Mouse (Mus musculus): ENCODE measurements at regions not wholly inside any gene's neighbourhood (a gene's known extent, or its start where the extent isn't known, plus 50 kb on each side); places are given as distances from the start of the nearest gene placed in this dataset.

GRCm38 (mm10) chr13:20039590-20039989, 50.8 kb upstream of the Elmo1 start:
- WGBS (ENCODE audit: insufficient replicate concordance) = 77% methylated on average over 7 of the region's 7 CpGs
- Histone ChIP-seq H3K4me2 (ENCODE audit: low read depth, low read length) (no peak overlapping the region), H3K36me3 (replicated peaks; ENCODE audit: insufficient read depth, low read length) (no peaks in the 10 kb centered on the region), H3K27me3 (ENCODE audit: insufficient read depth, low read length) (no peaks in the 10 kb centered on the region), H3K9me3 (ENCODE audit: low read length) (no peaks in the 10 kb centered on the region), H3K27ac (ENCODE audit: low read depth) (no peak overlapping the region), H3K9ac (replicated peaks) (no peak overlapping the region), H3K4me1 (ENCODE audit: insufficient read depth) (no peaks in the 10 kb centered on the region), H3K4me3 (ENCODE audit: low read depth, low read length) (no peak overlapping the region)
- DNase-seq (no peak), ATAC-seq (no peak)
- no peak for TF ChIP-seq EP300 (IDR thresholded peaks at IDR 0.05; ENCODE audit: low read depth)
- no peak for TF ChIP-seq CTCF (IDR thresholded peaks at IDR 0.05; ENCODE audit: low read depth)

GRCm38 (mm10) chr13:20038463-20038862, 51.9 kb upstream of the Elmo1 start:
- H3K27ac ChIP-seq (ENCODE audit: low read depth) = no peak overlapping the region
- H3K4me3 ChIP-seq (ENCODE audit: low read depth, low read length) = no peak overlapping the region
- no peaks in the 10 kb centered on the region for H3K27me3 ChIP-seq (ENCODE audit: insufficient read depth, low read length)
- H3K9me3 ChIP-seq (ENCODE audit: low read length) = no peaks in the 10 kb centered on the region
- TF ChIP-seq EP300 (IDR thresholded peaks at IDR 0.05; ENCODE audit: low read depth) (no peak), CTCF (IDR thresholded peaks at IDR 0.05; ENCODE audit: low read depth) (peak; percentile 70)
- DNase-seq (no peak), ATAC-seq (no peak)
- H3K9ac ChIP-seq (replicated peaks) = no peak overlapping the region
- H3K4me2 ChIP-seq (ENCODE audit: low read depth, low read length) = no peak overlapping the region
- no peaks in the 10 kb centered on the region for H3K36me3 ChIP-seq (replicated peaks; ENCODE audit: insufficient read depth, low read length)
- no peaks in the 10 kb centered on the region for H3K4me1 ChIP-seq (ENCODE audit: insufficient read depth)
- WGBS (ENCODE audit: insufficient replicate concordance) = 23% methylated on average over 11 of the region's 11 CpGs

GRCm38 (mm10) chr13:20037436-20037835, 53.0 kb upstream of the Elmo1 start:
- H3K9ac ChIP-seq (replicated peaks) = no peak overlapping the region
- no peaks in the 10 kb centered on the region for H3K27me3 ChIP-seq (ENCODE audit: insufficient read depth, low read length)
- no peak overlapping the region for H3K4me2 ChIP-seq (ENCODE audit: low read depth, low read length)
- TF ChIP-seq EP300 (IDR thresholded peaks at IDR 0.05; ENCODE audit: low read depth) (no peak), CTCF (IDR thresholded peaks at IDR 0.05; ENCODE audit: low read depth) (no peak)
- H3K4me3 ChIP-seq (ENCODE audit: low read depth, low read length) = no peak overlapping the region
- no peak overlapping the region for H3K27ac ChIP-seq (ENCODE audit: low read depth)
- DNase-seq = no peak
- H3K9me3 ChIP-seq (ENCODE audit: low read length) = no peaks in the 10 kb centered on the region
- H3K36me3 ChIP-seq (replicated peaks; ENCODE audit: insufficient read depth, low read length) = no peaks in the 10 kb centered on the region
- no peaks in the 10 kb centered on the region for H3K4me1 ChIP-seq (ENCODE audit: insufficient read depth)
- ATAC-seq = no peak
- 81% methylated on average over 7 of the region's 7 CpGs for WGBS (ENCODE audit: insufficient replicate concordance)

- no peak overlapping the region for H3K4me3 ChIP-seq (ENCODE audit: low read depth, low read length)
- H3K36me3 ChIP-seq (replicated peaks; ENCODE audit: insufficient read depth, low read length) = no peaks in the 10 kb centered on the region
- TF ChIP-seq EP300 (IDR thresholded peaks at IDR 0.05; ENCODE audit: low read depth) (no peak), CTCF (IDR thresholded peaks at IDR 0.05; ENCODE audit: low read depth) (no peak)
- no peak overlapping the region for H3K27ac ChIP-seq (ENCODE audit: low read depth)
- no peak overlapping the region for H3K9ac ChIP-seq (replicated peaks)
- no peaks in the 10 kb centered on the region for H3K4me1 ChIP-seq (ENCODE audit: insufficient read depth)
- H3K9me3 ChIP-seq (ENCODE audit: low read length) = no peaks in the 10 kb centered on the region
- ATAC-seq = no peak
- no peak for DNase-seq
- H3K27me3 ChIP-seq (ENCODE audit: insufficient read depth, low read length) = no peaks in the 10 kb centered on the region
- 77% methylated on average over 11 of the region's 11 CpGs for WGBS (ENCODE audit: insufficient replicate concordance)
- no peak overlapping the region for H3K4me2 ChIP-seq (ENCODE audit: low read depth, low read length)
These were observed 56.3 kb upstream of the Elmo1 start for GRCm38 (mm10) chr13:20033937-20034735.

- no peak overlapping the region for H3K4me3 ChIP-seq (ENCODE audit: low read depth, low read length)
- TF ChIP-seq CTCF (IDR thresholded peaks at IDR 0.05; ENCODE audit: low read depth) = no peak
- no peak for TF ChIP-seq EP300 (IDR thresholded peaks at IDR 0.05; ENCODE audit: low read depth)
- H3K36me3 ChIP-seq (replicated peaks; ENCODE audit: insufficient read depth, low read length) = no peaks in the 10 kb centered on the region
- DNase-seq (no peak), ATAC-seq (no peak)
- no peaks in the 10 kb centered on the region for H3K4me1 ChIP-seq (ENCODE audit: insufficient read depth)
- no peaks in the 10 kb centered on the region for H3K27me3 ChIP-seq (ENCODE audit: insufficient read depth, low read length)
- no peaks in the 10 kb centered on the region for H3K9me3 ChIP-seq (ENCODE audit: low read length)
- 63% methylated on average over 5 of the region's 5 CpGs for WGBS (ENCODE audit: insufficient replicate concordance)
- no peak overlapping the region for H3K9ac ChIP-seq (replicated peaks)
- H3K4me2 ChIP-seq (ENCODE audit: low read depth, low read length) = no peak overlapping the region
- no peak overlapping the region for H3K27ac ChIP-seq (ENCODE audit: low read depth)
These were observed 58.7 kb upstream of the Elmo1 start for GRCm38 (mm10) chr13:20031660-20032059.

GRCm38 (mm10) chr13:20031082-20031481, 59.3 kb upstream of the Elmo1 start:
- ATAC-seq = no peak
- Histone ChIP-seq H3K9ac (replicated peaks) (no peak overlapping the region), H3K4me1 (ENCODE audit: insufficient read depth) (no peaks in the 10 kb centered on the region), H3K9me3 (ENCODE audit: low read length) (no peaks in the 10 kb centered on the region), H3K4me2 (ENCODE audit: low read depth, low read length) (no peak overlapping the region), H3K4me3 (ENCODE audit: low read depth, low read length) (no peak overlapping the region), H3K27ac (ENCODE audit: low read depth) (no peak overlapping the region), H3K36me3 (replicated peaks; ENCODE audit: insufficient read depth, low read length) (no peaks in the 10 kb centered on the region), H3K27me3 (ENCODE audit: insufficient read depth, low read length) (no peaks in the 10 kb centered on the region)
- WGBS (ENCODE audit: insufficient replicate concordance) = 49% methylated on average over 5 of the region's 5 CpGs
- no peak for DNase-seq
- TF ChIP-seq EP300 (IDR thresholded peaks at IDR 0.05; ENCODE audit: low read depth) (no peak), CTCF (IDR thresholded peaks at IDR 0.05; ENCODE audit: low read depth) (no peak)
